Mouse (Mus musculus): Measurements from ENCODE around the gene Mfn1. TPM values are rescaled to one million over a fixed set of nuclear protein-coding genes. Genes with fewer than 3 reads are reported as not detected.

Gene Mfn1
- total and polyA plus RNA-seq, 3 experiments: 7.8 to 71.2 (median 67.9) TPM

DNA sequence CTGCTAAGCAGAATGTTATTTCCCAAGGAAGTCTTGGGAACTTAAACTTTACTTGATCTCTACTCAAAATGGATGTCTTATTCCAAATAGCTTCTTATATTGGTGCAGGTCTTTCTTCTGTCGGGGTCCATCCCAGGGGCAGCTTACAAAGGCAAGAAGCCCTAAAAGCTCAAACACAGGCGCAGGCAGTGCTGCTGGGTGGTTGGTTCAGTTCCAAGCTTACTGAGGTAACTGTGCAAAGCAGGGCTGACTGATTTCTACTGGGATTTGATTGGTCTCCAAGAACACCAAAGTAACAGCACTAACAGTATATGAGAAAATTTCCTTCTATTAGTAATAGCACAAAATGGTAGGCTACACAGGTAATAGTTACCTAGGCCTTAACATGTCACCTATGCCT is 43.8 kb downstream of the Mfn1 start:
- TF ChIP-seq CTCF (IDR thresholded peaks at IDR 0.05; ENCODE audit: low read depth, low read length) (no peak), GATA2 (IDR thresholded peaks at IDR 0.05; ENCODE audit: borderline replicate concordance, low read depth, low read length) (no peak), TAL1 (conservative IDR thresholded peaks at IDR 0.05; ENCODE audit: low read depth, low read length) (no peak), GATA1 (IDR thresholded peaks at IDR 0.05; ENCODE audit: borderline replicate concordance, low read length) (no peak), POLR2AphosphoS5 (IDR thresholded peaks at IDR 0.05; ENCODE audit: insufficient replicate concordance, low read depth, low read length) (no peak)
- Histone ChIP-seq H3K4me1 (ENCODE audit: insufficient read depth, low read depth, low read length) (no peaks in the 10 kb centered on the region), H3K27me3 (ENCODE audit: insufficient read depth, low read length) (no peaks in the 10 kb centered on the region), H3K36me3 (replicated peaks) (peaks cover 89% of the 10 kb centered on the region), H3K4me3 (ENCODE audit: low read depth, low read length) (no peak overlapping the region), H3K9me3 (replicated peaks) (peaks cover 6% of the 10 kb centered on the region)
- DNase-seq (ENCODE audit: low spot score): no peak
- ATAC-seq (ENCODE audit: extremely low read depth, insufficient number of reproducible peaks, low FRiP score, poor library complexity, severe bottlenecking): no peak

DNA sequence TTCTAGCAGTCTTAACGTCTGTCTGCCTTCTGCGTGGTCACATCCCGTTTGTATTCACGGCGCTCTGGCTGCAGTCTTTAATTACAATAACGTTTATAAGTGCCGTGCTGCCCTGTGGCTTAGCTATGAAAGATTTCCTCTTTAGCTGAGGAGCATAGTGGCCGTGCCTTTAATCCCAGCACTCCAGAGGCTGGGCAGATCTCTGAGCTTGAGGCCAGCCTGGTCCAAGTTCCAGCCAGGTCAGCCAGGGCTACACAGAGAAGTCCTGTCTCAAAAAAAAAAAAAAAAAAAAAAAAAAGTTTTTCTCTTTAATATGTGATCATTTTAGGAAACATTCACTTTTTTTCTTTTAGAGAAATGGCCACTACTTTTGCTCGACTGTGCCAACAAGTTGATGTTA is 44.6 kb downstream of the Mfn1 start:
- Histone ChIP-seq H3K4me3 (ENCODE audit: low read depth, low read length) (no peak overlapping the region), H3K4me1 (ENCODE audit: insufficient read depth, low read depth, low read length) (no peaks in the 10 kb centered on the region), H3K9me3 (replicated peaks) (no peaks in the 10 kb centered on the region), H3K27me3 (ENCODE audit: insufficient read depth, low read length) (no peaks in the 10 kb centered on the region), H3K36me3 (replicated peaks) (peaks cover 84% of the 10 kb centered on the region)
- no peak for TF ChIP-seq CTCF (IDR thresholded peaks at IDR 0.05; ENCODE audit: low read depth, low read length)
- no peak for TF ChIP-seq POLR2AphosphoS5 (IDR thresholded peaks at IDR 0.05; ENCODE audit: insufficient replicate concordance, low read depth, low read length)
- no peak for TF ChIP-seq GATA1 (IDR thresholded peaks at IDR 0.05; ENCODE audit: borderline replicate concordance, low read length)
- TF ChIP-seq TAL1 (conservative IDR thresholded peaks at IDR 0.05; ENCODE audit: low read depth, low read length): no peak
- no peak for DNase-seq (ENCODE audit: low spot score)
- ATAC-seq (ENCODE audit: extremely low read depth, insufficient number of reproducible peaks, low FRiP score, poor library complexity, severe bottlenecking): no peak

DNA sequence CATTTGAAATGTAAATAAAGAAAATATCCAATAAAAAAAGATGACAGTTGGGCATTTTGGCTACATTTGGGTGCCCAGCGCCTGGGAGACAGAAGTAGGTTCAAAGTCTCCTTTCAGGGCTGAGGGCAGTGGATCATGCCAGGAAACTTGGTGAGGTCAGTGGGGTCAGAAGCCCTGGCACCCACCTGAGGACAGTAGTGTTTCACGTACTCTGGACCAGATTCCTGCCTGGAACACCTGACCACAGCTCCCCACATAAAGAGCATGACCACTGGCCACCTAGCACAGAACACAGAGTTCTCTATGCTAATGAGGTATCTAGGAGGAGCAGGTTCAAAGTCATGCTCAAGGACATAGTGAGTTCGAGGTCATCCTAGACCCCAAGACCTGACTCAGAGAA is 45.9 kb downstream of the Mfn1 start:
- H3K27me3 ChIP-seq (ENCODE audit: insufficient read depth, low read length): no peaks in the 10 kb centered on the region

DNA sequence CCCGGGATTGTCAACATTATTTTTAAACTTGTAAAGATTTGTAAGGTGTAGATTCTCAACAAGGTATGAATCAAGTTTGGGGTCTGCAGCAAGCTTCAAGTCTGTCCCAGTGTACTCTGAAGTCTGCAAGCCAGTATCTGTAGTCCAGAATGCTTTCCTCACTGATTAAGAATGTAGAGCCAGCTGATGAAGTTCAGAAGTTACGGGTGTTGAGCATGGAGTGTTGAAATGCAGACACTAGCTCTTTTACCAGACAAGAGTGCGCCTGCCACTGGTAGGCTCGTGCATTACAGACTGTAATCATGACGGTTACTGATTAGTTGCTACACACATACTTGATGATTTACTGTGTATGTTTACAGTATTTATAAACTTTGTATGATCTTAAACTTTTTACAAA is 49.5 kb downstream of the Mfn1 start:
- H3K27me3 ChIP-seq (ENCODE audit: insufficient read depth, low read length): no peaks in the 10 kb centered on the region
- peaks cover 76% of the 10 kb centered on the region for H3K36me3 ChIP-seq (replicated peaks)
- H3K9me3 ChIP-seq (replicated peaks): no peaks in the 10 kb centered on the region
- DNase-seq (ENCODE audit: low spot score) (no peak), ATAC-seq (ENCODE audit: extremely low read depth, insufficient number of reproducible peaks, low FRiP score, poor library complexity, severe bottlenecking) (no peak)
- H3K4me3 ChIP-seq (ENCODE audit: low read depth, low read length): no peak overlapping the region
- H3K4me1 ChIP-seq (ENCODE audit: insufficient read depth, low read depth, low read length): no peaks in the 10 kb centered on the region
- no peak for TF ChIP-seq GATA2 (IDR thresholded peaks at IDR 0.05; ENCODE audit: borderline replicate concordance, low read depth, low read length)
- TF ChIP-seq POLR2AphosphoS5 (IDR thresholded peaks at IDR 0.05; ENCODE audit: insufficient replicate concordance, low read depth, low read length): no peak
- no peak for TF ChIP-seq TAL1 (conservative IDR thresholded peaks at IDR 0.05; ENCODE audit: low read depth, low read length)
- no peak for TF ChIP-seq CTCF (IDR thresholded peaks at IDR 0.05; ENCODE audit: low read depth, low read length)
- TF ChIP-seq GATA1 (IDR thresholded peaks at IDR 0.05; ENCODE audit: borderline replicate concordance, low read length): no peak

More for the DNA sequence above, 45.9 kb downstream of the Mfn1 start:
- TF ChIP-seq TAL1 (conservative IDR thresholded peaks at IDR 0.05; ENCODE audit: low read depth, low read length) (no peak), CTCF (IDR thresholded peaks at IDR 0.05; ENCODE audit: low read depth, low read length) (no peak), GATA1 (IDR thresholded peaks at IDR 0.05; ENCODE audit: borderline replicate concordance, low read length) (no peak), GATA2 (IDR thresholded peaks at IDR 0.05; ENCODE audit: borderline replicate concordance, low read depth, low read length) (no peak), POLR2AphosphoS5 (IDR thresholded peaks at IDR 0.05; ENCODE audit: insufficient replicate concordance, low read depth, low read length) (no peak)
- DNase-seq (ENCODE audit: low spot score) (no peak), ATAC-seq (ENCODE audit: extremely low read depth, insufficient number of reproducible peaks, low FRiP score, poor library complexity, severe bottlenecking) (no peak)
- no peaks in the 10 kb centered on the region for H3K9me3 ChIP-seq (replicated peaks)
- H3K4me3 ChIP-seq (ENCODE audit: low read depth, low read length): no peak overlapping the region
- peaks cover 77% of the 10 kb centered on the region for H3K36me3 ChIP-seq (replicated peaks)
- H3K4me1 ChIP-seq (ENCODE audit: insufficient read depth, low read depth, low read length): no peaks in the 10 kb centered on the region

DNA sequence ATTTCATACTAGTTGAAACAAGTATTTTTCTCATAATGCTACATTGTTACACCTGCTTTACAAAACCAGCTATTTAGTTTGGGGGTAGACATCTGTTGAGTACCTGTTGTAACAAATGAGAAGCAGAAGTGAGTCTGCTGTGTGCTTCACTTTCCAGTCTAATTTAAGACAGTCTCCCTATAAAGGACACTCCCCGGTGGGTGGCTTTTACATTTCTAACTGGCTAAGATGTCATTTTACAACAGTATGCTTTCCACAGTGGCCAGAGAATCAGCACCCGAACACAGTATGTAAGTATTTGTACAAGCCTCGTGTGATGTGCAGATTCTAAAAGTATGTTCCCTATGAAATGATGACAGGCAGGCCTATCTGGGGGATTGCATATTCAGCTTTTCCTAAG is 51.5 kb downstream of the Mfn1 start:
- no peaks in the 10 kb centered on the region for H3K4me1 ChIP-seq (ENCODE audit: insufficient read depth, low read depth, low read length)
- ATAC-seq (ENCODE audit: extremely low read depth, insufficient number of reproducible peaks, low FRiP score, poor library complexity, severe bottlenecking) (no peak), DNase-seq (ENCODE audit: low spot score) (no peak)
- TF ChIP-seq POLR2AphosphoS5 (IDR thresholded peaks at IDR 0.05; ENCODE audit: insufficient replicate concordance, low read depth, low read length) (no peak), TAL1 (conservative IDR thresholded peaks at IDR 0.05; ENCODE audit: low read depth, low read length) (no peak), GATA2 (IDR thresholded peaks at IDR 0.05; ENCODE audit: borderline replicate concordance, low read depth, low read length) (no peak), GATA1 (IDR thresholded peaks at IDR 0.05; ENCODE audit: borderline replicate concordance, low read length) (no peak), CTCF (IDR thresholded peaks at IDR 0.05; ENCODE audit: low read depth, low read length) (no peak)
- H3K36me3 ChIP-seq (replicated peaks): peaks cover 59% of the 10 kb centered on the region
- H3K27me3 ChIP-seq (ENCODE audit: insufficient read depth, low read length): no peaks in the 10 kb centered on the region
- H3K4me3 ChIP-seq (ENCODE audit: low read depth, low read length): no peak overlapping the region
- no peaks in the 10 kb centered on the region for H3K9me3 ChIP-seq (replicated peaks)

DNA sequence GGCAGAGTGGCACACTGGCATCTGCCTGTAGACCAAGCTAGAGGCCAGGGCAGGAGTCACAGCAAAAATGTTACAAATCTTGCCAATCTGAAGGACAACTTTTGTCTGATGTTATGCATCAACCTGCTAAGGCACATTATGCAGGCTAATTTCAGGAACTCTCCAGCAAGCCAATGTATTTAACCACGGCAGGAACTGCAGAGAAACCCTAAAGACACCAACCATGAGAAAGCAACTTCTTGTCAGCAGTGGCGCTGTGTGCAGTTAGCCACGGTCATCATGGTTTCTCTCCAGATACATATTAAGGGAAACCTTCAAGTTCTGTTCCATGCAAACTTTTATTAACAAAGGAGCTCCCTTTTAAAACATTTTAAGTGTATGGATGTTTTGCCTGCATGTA is 52.6 kb downstream of the Mfn1 start:
- TF ChIP-seq GATA1 (IDR thresholded peaks at IDR 0.05; ENCODE audit: borderline replicate concordance, low read length) (no peak), POLR2AphosphoS5 (IDR thresholded peaks at IDR 0.05; ENCODE audit: insufficient replicate concordance, low read depth, low read length) (no peak), GATA2 (IDR thresholded peaks at IDR 0.05; ENCODE audit: borderline replicate concordance, low read depth, low read length) (no peak), CTCF (IDR thresholded peaks at IDR 0.05; ENCODE audit: low read depth, low read length) (no peak), TAL1 (conservative IDR thresholded peaks at IDR 0.05; ENCODE audit: low read depth, low read length) (no peak)
- H3K4me1 ChIP-seq (ENCODE audit: insufficient read depth, low read depth, low read length): no peaks in the 10 kb centered on the region
- peaks cover 48% of the 10 kb centered on the region for H3K36me3 ChIP-seq (replicated peaks)
- H3K9me3 ChIP-seq (replicated peaks): no peaks in the 10 kb centered on the region
- ATAC-seq (ENCODE audit: extremely low read depth, insufficient number of reproducible peaks, low FRiP score, poor library complexity, severe bottlenecking) (no peak), DNase-seq (ENCODE audit: low spot score) (no peak)
- H3K4me3 ChIP-seq (ENCODE audit: low read depth, low read length): no peak overlapping the region
- no peaks in the 10 kb centered on the region for H3K27me3 ChIP-seq (ENCODE audit: insufficient read depth, low read length)
